Mouse (Mus musculus) liver, embryonic 14.5 days (tissue): ENCODE results near the gene Cobll1.

ENCODE experiments used
- CTCF ChIP-seq: IDR thresholded peaks from 2 replicates; pipeline ENCODE4 v1.5.1; 2016; ENCODE audit warnings: antibody characterized with exemption, low read depth, control low read depth
- EP300 ChIP-seq: IDR thresholded peaks from 2 replicates; pipeline ENCODE4 v1.6.1; 2016; ENCODE audit warnings: antibody characterized with exemption, low read depth

GRCm38 (mm10) chr2:65182747-65183146, 56.5 kb downstream of the Cobll1 start:
- TF ChIP-seq CTCF (no peak), EP300 (no peak)
